Mouse (Mus musculus) liver, adult 2 months (tissue): ENCODE results near the gene Rsl24d1.

Experiments used
- CTCF ChIP-seq: fragments of 200-500 bp; IDR thresholded peaks from 2 replicates; pipeline ENCODE4 v1.5.1; 2011; ENCODE audit warnings: low read depth, low read length, control low read depth
- POLR2A ChIP-seq: fragments of 200-500 bp; IDR thresholded peaks from 2 replicates; pipeline ENCODE4 v1.6.1; 2011; ENCODE audit warnings: low read length, control low read depth; ENCODE audit not compliant: insufficient read depth; ENCODE audit errors: extremely low read depth

- TF ChIP-seq POLR2A = no peak
- TF ChIP-seq CTCF = no peak
These were observed 11.9 kb downstream of the Rsl24d1 start for GRCm38 (mm10) chr9:73125043-73125570.
